Mouse (Mus musculus): ENCODE data around the gene 1700056E22Rik.

DNA sequence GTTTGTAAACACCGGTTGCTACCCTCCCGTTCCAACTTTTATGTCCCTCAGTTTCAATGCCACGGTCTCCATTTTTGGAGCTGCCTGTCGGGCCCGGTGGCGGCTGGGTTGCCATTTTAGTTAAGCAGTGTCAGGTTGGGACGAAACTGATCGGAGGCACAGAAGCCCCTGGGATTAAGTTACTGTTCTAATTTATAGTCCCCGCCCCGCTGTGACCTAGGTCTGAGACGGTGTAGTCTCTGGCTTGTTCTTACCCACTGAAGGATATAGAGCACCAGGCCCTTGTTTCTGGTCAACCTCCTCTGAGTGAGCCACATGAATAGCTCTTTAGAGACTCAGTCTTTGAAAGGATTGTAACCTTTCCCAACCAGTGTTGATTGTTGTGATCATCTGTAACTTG, 6.1 kb upstream of the 1700056E22Rik start:
- no peak for TF ChIP-seq POLR2A (IDR thresholded peaks at IDR 0.05; ENCODE audit: control insufficient read depth in 1 of 2, insufficient read depth in 1 of 2, low read depth in 1 of 2, low read length in 2 of 2, poor library complexity in 1 of 2)
- TF ChIP-seq POLR2AphosphoS2 (IDR thresholded peaks at IDR 0.05; ENCODE audit: low read length) = no peak
- no peak for TF ChIP-seq GATA1 (IDR thresholded peaks at IDR 0.05; ENCODE audit: low read depth, low read length)
- TF ChIP-seq CTCF (IDR thresholded peaks at IDR 0.05 in 2 of 3, conservative IDR thresholded peaks at IDR 0.05 in 1 of 3; ENCODE audit: control insufficient read depth in 1 of 3, insufficient read depth in 1 of 3, low read depth in 2 of 3, low read length in 3 of 3, poor library complexity in 1 of 3, severe bottlenecking in 1 of 3) = no peak
- TF ChIP-seq EP300 (IDR thresholded peaks at IDR 0.05; ENCODE audit: low read depth in 1 of 2, low read length in 2 of 2) = no peak
- no peak for TF ChIP-seq ETS1 (IDR thresholded peaks at IDR 0.05; ENCODE audit: low read depth, low read length)
- no peak for TF ChIP-seq CHD1 (IDR thresholded peaks at IDR 0.05; ENCODE audit: low read depth, low read length)
- TF ChIP-seq ELF1 (IDR thresholded peaks at IDR 0.05; ENCODE audit: low read depth, low read length) = no peak
- no peak for TF ChIP-seq USF2 (IDR thresholded peaks at IDR 0.05; ENCODE audit: borderline replicate concordance in 1 of 2, insufficient read depth in 1 of 2, low read depth in 1 of 2, low read length in 2 of 2)
- no peak for TF ChIP-seq USF1 (IDR thresholded peaks at IDR 0.05; ENCODE audit: low read depth, low read length)
- TF ChIP-seq CHD2 (IDR thresholded peaks at IDR 0.05; ENCODE audit: low read length) = no peak
